Mouse (Mus musculus) cerebellum, adult (tissue): ENCODE measurements at regions not wholly inside any gene's neighbourhood (a gene's known extent, or its start where the extent isn't known, plus 50 kb on each side); places are given as distances from the start of the nearest gene placed in this dataset.

Experiments
- ATAC-seq: cut with Nextera tagmentation; 2 replicates; pipeline ENCODE4 v1.9.2; 2017; ENCODE audit warnings: mild to moderate bottlenecking, moderate library complexity, mixed read lengths; ENCODE audit not compliant: insufficient number of reproducible peaks, low FRiP score, low TSS enrichment

DNA sequence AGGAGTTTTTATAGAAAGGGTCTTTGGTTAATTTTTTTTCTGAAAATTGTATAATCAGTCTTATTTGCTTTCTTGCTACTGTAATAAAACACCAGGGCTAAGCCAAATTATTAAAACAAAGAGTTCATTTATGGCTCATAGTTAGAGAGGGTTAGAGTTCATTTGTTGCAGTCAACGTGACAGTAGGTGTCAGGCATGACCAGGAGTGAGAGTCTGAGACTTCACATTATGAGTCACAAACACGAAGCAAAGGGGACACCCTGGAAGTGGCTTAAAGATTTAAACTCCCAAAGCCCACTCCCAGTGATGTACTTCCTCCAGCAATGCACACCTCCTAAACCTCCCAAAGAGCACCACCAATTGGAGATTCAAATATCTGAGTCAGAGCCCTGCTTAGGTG lies 305.6 kb downstream of the Irx1 start:
- ATAC-seq = no peak

DNA sequence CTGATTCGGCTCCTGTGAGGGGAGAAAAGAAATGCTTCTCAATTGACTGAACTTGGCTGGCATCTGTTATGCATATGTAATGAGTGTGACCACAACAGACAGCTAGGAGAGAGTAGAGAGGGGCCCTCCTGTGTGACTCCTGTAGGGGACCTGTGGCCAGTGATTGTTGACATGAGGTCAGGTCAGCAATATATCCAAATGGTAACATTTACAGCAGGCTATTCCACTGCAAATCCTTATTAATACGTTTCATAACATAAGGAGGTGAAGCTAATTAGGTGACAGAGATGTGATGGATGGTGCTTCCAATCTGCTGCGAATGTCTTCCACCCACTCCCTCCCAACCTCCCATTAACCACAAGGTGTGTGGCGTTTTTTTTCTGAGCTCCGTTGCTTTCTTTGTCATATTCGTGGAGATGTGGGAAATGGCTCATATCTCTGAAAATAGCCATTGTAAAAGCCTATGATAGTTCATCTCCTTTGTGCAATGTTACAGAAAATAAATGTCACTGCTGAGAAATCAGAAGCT lies 309.5 kb downstream of the Irx1 start:
- ATAC-seq = no peak

DNA sequence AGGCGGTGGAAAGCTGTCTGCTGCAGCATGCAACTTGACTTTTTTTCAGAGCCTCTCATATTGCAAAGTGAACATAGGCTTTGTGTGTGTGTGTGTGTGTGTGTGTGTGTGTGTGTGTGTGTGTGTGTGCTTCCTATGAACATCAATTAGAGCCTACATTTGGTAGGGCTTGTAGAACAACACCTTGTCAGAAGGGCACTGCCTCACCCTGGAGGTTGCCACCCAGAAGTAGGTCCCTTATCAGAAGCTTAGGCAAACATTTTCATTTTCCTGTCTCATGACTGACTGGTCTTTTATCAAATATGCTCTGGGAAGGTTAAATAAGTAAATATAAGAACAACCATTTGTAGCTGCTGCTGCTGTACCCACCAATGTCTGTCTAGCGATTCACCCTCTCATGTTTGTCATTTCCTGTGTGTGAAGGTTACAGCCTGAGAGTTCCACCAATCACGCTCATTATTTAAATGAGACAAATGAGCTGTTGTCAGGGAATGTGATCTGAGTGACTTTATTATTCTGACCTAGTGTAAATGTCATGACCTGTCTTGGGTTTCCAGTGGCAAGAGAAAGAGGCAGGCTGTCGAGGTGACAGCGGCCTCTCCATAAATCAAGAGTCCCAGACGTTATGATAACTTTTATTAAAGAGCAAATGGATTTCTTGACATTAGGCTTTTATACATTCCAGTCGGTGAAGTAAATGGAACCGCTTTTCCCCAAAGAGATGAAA lies 310.1 kb downstream of the Irx1 start:
- no peak for ATAC-seq

DNA sequence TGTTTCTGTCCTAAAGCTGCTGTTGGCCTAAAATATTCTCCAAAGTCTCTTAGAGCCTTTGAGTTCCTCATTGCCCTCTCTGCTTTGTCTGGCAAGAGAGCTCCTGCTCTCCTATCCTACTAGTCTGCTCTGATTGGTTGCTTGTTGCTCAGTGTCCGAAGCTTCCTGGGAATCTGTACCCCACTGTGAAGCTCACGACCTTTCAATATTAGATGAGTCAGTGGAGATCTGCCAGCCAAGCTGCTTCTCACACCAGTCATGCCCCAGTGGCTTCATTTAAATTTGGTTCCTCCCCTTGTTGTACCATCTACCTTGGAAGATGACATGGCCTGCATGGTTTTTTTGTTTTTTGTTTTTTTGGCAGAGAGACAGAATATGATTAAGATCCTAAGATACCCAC lies 313.6 kb downstream of the Irx1 start:
- ATAC-seq = no peak

GRCm38 (mm10) chr13:71649031-71649430 lies 314.5 kb downstream of the Irx1 start:
- no peak for ATAC-seq

DNA sequence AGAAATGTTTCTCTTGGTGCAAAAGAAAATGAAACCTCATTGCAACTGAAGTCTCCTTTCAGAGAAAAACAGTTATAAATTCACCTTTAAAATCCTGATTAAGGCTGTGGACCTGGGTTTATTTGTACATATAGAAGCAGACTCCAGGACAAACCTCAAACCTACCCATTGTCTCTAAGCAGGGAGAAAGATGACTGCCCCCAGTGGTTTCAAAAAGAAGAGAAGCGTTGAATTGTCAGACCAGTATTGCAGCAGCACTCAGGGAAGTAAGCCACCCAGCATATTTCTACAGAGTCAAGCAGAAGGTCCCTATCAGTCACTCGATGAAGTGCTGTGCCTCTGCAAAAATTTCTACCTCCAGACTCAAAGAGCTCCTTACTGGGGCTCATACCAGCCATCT lies 332.1 kb downstream of the Irx1 start:
- no peak for ATAC-seq

DNA sequence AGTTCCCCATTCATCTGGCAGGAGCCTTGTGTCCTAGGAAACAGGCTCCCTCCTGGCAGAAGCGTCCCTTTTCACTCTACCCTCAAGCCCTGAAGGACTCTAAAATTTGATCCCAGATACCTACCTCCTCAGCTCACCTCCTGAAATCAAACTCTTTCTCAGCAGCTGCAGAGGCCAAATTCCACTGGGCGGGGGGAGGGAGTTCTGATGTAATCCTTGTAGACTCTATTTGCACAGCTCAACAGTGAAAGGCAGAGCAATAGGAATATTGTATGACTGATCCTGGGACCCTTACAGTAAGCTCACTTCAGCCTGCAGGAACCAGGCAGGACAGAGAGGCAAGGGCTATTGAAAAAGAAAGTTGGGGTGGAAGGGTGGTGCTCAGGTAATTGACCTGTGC lies 346.3 kb downstream of the Irx1 start:
- no peak for ATAC-seq

DNA sequence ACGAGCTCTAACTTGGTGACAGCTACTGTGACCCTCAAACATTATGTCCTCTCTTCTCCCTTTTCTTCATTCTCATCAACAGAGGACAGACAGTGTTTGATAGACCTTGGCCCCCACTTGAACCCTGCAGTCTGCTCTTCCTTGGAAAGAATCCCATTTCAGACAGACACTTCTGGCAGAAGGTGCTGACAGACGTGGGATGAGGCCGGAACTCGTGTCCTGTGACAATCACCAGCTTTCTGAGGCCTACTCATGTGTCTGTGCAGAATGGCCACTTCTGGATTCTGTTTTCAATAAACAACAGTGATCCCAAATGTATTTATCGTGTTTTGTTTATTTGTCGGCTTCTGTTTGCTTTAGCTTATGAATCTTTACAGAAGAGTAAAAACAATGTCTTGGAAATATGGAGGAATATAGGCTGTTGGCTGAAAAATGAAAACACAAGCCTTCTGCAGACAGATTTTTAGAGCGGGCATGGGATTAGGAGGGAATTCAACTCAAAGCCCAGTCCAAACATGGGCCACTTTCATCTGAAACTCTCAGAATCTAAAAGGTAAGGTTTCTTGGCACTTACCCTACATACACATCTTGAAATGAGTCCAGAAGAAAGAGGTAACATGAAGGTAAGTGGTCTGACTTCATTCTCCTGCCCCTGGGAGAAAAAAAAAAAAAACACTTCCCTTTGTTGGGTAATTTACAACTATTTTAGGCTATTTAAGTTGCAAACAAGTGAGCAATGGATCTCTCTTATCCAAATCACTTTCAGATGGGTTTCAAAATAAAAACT lies 350.9 kb downstream of the Irx1 start:
- no peak for ATAC-seq

DNA sequence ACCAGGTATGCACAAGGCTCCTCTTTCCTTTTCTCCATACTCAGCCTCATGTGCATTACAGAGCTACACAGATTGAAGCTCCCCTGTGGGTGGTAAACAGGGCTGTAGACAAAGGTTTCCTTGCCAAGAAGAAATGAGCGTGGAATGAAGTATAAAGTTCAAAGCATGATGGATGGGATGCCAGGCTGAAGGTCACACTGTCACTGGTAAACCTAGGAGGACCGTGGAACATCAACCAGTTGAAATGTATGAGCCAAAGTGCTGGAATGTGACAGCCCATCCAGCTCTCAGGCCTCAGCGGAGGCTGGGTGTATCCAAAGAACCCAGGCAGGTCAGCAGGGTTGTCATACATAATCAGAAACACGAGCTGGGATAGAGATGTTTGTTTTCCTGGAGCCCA lies 381.0 kb downstream of the Irx1 start:
- no peak for ATAC-seq

DNA sequence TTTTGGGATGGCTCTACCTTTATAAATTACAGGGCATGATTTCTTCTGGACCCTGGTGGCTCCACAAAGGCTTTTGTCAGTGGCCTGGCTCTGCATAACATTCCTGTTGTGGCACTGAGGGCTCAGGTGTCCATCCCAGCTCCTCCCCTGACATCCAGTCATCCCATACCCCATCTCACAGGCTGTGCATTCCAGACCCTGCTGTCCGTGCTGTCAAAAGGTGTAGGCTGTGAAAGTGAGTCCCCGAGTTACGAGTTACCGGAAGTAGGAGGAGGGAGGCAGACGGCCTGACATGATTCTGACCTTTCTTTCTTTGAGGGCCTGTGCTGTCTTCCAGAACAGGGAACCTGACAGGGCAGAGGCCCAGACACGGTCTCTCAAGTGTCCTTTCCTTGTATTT lies 397.6 kb downstream of the Irx1 start:
- no peak for ATAC-seq

DNA sequence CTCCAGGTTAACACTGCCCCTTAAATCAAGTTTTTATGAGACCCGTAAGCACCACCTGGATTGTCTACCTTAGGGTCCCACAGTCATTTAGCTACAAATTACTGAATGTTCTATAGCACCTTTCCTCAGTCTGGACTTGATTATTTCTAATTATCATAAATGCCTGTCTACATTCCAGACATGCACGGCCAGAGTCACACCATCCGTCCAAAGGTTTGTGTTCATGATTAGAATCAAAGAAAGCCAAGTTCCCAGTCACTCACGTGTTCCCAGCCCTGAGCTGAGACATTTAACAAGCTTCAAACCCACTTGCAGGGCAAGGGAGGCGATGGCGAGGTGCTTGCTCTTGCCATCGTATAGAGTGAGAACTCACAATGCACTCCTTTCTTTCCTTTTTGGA lies 398.1 kb downstream of the Irx1 start:
- no peak for ATAC-seq

DNA sequence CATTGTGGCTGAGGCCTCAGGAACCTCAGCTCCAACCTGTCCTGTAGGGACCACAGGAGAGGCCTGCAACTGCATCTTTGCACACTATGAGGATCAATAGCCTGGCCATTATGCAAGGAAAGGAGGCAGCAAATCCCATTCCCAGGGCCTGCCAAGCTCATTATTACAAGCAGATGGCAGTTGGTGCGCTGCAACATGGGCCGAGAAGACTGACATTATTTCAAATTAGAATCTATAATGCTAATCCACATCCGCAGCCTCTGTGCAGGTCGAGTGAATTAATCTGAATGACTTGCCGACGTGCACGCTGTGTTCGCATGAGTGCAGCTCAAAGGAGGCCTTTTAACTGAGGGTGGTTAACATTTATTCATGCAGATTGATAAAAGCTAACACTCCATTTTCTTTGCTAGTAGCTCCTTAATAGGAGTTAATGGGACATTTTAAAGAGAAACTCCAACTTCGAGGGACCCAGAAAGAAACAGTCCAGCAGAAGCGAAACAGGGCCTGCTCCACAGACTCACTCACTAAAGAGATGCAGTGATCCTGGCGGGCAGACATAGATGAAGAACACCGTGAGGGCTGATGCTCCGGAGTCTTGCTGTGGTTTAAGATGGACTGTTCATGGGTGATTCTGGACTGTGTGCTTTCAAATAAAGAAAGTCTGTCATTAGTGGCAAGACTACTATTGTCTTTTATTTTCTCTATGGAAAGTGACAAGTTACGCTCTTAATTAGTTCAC lies 404.9 kb downstream of the Irx1 start:
- no peak for ATAC-seq

GRCm38 (mm10) chr13:71555471-71555870 lies 408.1 kb downstream of the Irx1 start:
- no peak for ATAC-seq

DNA sequence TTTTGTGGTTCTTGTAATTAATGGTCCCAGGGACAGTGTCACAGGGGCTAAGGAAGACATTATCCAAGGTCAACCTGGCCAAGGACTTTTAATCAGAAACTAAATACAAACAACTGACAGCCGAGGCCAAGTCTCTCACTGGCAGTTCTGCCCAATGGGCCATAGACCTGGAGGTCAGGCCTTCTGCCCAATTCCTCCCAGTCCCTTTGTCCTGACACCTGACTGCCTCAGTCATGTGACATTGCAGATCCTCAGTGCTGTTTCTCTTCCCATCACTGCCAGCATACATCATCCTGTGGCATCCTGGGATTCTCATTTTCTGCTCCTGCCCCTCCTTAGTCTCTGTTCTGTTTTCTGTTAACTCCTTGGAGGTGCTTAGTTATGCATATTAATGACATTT lies 413.4 kb downstream of the Irx1 start:
- ATAC-seq = no peak

GRCm38 (mm10) chr13:71549206-71549831 lies 414.2 kb downstream of the Irx1 start:
- no peak for ATAC-seq

- no peak for ATAC-seq
Observed at GRCm38 (mm10) chr13:71538226-71538625, 425.3 kb downstream of the Irx1 start.

- ATAC-seq = no peak
Observed at GRCm38 (mm10) chr13:71532796-71533351, 430.6 kb downstream of the Irx1 start.

DNA sequence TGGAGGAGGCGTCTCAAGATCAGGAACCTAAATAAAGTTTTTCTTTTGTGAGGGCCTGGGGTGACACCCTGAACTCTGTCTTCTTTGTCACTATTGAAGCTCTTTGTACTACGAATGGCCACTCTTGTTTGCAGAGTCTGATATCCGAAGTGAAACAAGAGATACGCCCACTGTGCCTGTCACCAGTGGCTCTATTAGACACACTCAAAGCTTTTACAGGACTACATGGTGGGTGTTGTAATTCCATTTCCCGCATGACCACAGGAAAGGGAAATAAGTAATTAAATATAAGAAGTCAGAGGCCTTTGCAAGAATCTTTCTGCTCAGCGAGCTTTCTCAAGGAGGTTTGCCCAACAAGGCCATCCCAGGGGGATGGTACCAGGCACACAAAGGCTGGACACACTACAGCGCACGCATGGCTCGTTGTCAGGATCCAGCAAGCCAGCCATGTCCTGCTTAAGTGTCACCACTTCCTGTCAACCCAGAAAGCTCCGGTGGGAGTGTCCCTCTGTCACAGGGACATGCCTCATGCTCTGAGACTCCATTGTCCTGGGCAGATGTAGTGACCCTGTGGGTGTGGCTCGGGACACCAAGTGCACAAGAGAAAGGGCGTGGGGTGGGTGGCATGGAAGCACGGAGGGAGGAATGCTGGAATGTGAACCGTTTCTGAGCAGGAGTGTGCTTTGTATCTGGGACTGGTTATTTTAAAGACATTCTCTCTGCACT lies 434.0 kb downstream of the Irx1 start:
- no peak for ATAC-seq

DNA sequence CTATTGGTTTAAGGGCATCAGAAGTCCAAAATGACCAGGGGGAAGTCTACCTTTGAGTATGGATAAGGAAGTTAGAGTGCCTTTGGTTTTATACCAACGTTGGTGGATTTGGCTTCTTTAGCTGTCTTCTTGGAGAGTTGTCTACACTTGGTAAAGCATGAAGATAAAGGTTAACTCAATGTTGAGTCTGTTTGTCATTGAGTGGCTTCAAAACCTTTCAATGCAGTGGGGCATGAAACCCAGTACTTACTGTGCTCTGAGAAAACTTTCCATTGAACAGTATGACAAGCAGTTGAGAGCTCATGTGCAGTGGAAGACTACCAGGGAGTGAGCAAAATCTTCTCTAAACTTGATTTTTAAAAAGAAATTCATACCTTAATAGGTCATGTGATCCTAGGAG lies 445.7 kb downstream of the Irx1 start:
- no peak for ATAC-seq

DNA sequence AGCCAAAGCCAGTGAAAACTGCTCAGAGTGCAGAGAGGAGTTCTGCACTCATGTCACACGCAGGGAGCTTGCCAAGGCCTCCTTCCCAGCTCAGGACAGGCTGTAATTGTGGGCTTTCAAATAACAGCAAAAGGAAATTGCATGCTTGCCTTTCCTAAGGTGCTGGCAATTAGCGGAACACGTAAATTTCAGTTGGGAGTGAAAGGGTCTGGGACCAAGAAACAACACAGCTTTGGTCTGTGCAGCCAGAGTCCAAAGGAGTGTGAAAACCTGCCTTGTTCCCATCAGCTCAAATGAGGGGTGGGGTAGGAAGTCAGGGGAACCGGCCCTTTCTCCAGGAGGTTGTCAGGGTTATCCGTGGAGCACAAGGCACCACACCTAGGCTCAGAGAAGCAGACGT lies 450.3 kb downstream of the Irx1 start:
- ATAC-seq = no peak
